Mouse (Mus musculus): ENCODE measurements around the gene Yy2. TPM values are rescaled to one million over a fixed set of nuclear protein-coding genes. Genes with fewer than 3 reads are reported as not detected.

Yy2 gene
- polyA plus RNA-seq (2012): 0.03 TPM in 1 of 2 replicates, not detected in the other

GRCm38 (mm10) chrX:157568840-157569239, at the start of gene Yy2:
Gene Yy2, minus strand, starts transcription at chrX:157568985.
- peaks cover 2% of the 10 kb centered on the region; the same call in 1 of the 2 replicates for H3K36me3 ChIP-seq (ENCODE audit: control insufficient read depth)
- no peak for TF ChIP-seq TAL1 (IDR thresholded peaks at IDR 0.05; ENCODE audit: low read length)
- TF ChIP-seq GATA1 (IDR thresholded peaks at IDR 0.05; ENCODE audit: low read length): no peak
- no peaks in the 10 kb centered on the region for H3K9me3 ChIP-seq (ENCODE audit: control insufficient read depth, low read length)
- H3K27me3 ChIP-seq (ENCODE audit: control insufficient read depth): no peaks in the 10 kb centered on the region
- no peaks in the 10 kb centered on the region for H3K4me1 ChIP-seq (ENCODE audit: control insufficient read depth)
- no peak within 1 kb of the TSS for H3K4me3 ChIP-seq (replicated peaks)

GRCm38 (mm10) chrX:157612894-157613293, 44.1 kb upstream of the Yy2 start:
- H3K9me3 ChIP-seq (ENCODE audit: control insufficient read depth, low read length): no peaks in the 10 kb centered on the region; the same call in 1 of the 2 replicates
- TF ChIP-seq TAL1 (IDR thresholded peaks at IDR 0.05; ENCODE audit: low read length) (no peak), GATA1 (IDR thresholded peaks at IDR 0.05; ENCODE audit: low read length) (no peak)
- H3K4me1 ChIP-seq (ENCODE audit: control insufficient read depth): no peaks in the 10 kb centered on the region
- H3K4me3 ChIP-seq (replicated peaks): no peak overlapping the region
- no peaks in the 10 kb centered on the region for H3K36me3 ChIP-seq (ENCODE audit: control insufficient read depth)
- peaks cover 10% of the 10 kb centered on the region for H3K27me3 ChIP-seq (ENCODE audit: control insufficient read depth)

GRCm38 (mm10) chrX:157601450-157601849, 32.7 kb upstream of the Yy2 start:
- Histone ChIP-seq H3K36me3 (ENCODE audit: control insufficient read depth) (no peaks in the 10 kb centered on the region), H3K27me3 (ENCODE audit: control insufficient read depth) (peaks cover 3% of the 10 kb centered on the region; the same call in 1 of the 2 replicates), H3K4me3 (replicated peaks) (no peak overlapping the region), H3K9me3 (ENCODE audit: control insufficient read depth, low read length) (no peaks in the 10 kb centered on the region), H3K4me1 (ENCODE audit: control insufficient read depth) (peaks cover 8% of the 10 kb centered on the region)
- TF ChIP-seq TAL1 (IDR thresholded peaks at IDR 0.05; ENCODE audit: low read length): no peak
- no peak for TF ChIP-seq GATA1 (IDR thresholded peaks at IDR 0.05; ENCODE audit: low read length)

- no peaks in the 10 kb centered on the region for H3K9me3 ChIP-seq (ENCODE audit: control insufficient read depth, low read length)
- H3K36me3 ChIP-seq (ENCODE audit: control insufficient read depth): no peaks in the 10 kb centered on the region
- peaks cover 3% of the 10 kb centered on the region; the same call in 1 of the 2 replicates for H3K27me3 ChIP-seq (ENCODE audit: control insufficient read depth)
- TF ChIP-seq GATA1 (IDR thresholded peaks at IDR 0.05; ENCODE audit: low read length) (no peak), TAL1 (IDR thresholded peaks at IDR 0.05; ENCODE audit: low read length) (no peak)
- peaks cover 8% of the 10 kb centered on the region for H3K4me1 ChIP-seq (ENCODE audit: control insufficient read depth)
- H3K4me3 ChIP-seq (replicated peaks): peak within 1 kb of the TSS; percentile 71
Observed at GRCm38 (mm10) chrX:157598186-157598996, 29.6 kb upstream of the Yy2 start, which contains the start of gene Mbtps2. Gene Mbtps2, minus strand, starts transcription at chrX:157598715.

GRCm38 (mm10) chrX:157597585-157598185, 28.9 kb upstream of the Yy2 start:
- Histone ChIP-seq H3K4me1 (ENCODE audit: control insufficient read depth) (peaks cover 8% of the 10 kb centered on the region), H3K9me3 (ENCODE audit: control insufficient read depth, low read length) (no peaks in the 10 kb centered on the region)

GRCm38 (mm10) chrX:157596802-157597201, 28.0 kb upstream of the Yy2 start:
- no peak for TF ChIP-seq GATA1 (IDR thresholded peaks at IDR 0.05; ENCODE audit: low read length)
- TF ChIP-seq TAL1 (IDR thresholded peaks at IDR 0.05; ENCODE audit: low read length): no peak
- no peaks in the 10 kb centered on the region for H3K9me3 ChIP-seq (ENCODE audit: control insufficient read depth, low read length)
- H3K27me3 ChIP-seq (ENCODE audit: control insufficient read depth): peaks cover 3% of the 10 kb centered on the region; the same call in 1 of the 2 replicates
- H3K4me3 ChIP-seq (replicated peaks): no peak overlapping the region
- peaks cover 8% of the 10 kb centered on the region for H3K4me1 ChIP-seq (ENCODE audit: control insufficient read depth)
- H3K36me3 ChIP-seq (ENCODE audit: control insufficient read depth): no peaks in the 10 kb centered on the region

More at GRCm38 (mm10) chrX:157597585-157598185, 28.9 kb upstream of the Yy2 start:
- TF ChIP-seq TAL1 (IDR thresholded peaks at IDR 0.05; ENCODE audit: low read length) (no peak), GATA1 (IDR thresholded peaks at IDR 0.05; ENCODE audit: low read length) (no peak)
- no peaks in the 10 kb centered on the region for H3K36me3 ChIP-seq (ENCODE audit: control insufficient read depth)
- H3K4me3 ChIP-seq (replicated peaks): peak overlapping the region; percentile 71
- peaks cover 3% of the 10 kb centered on the region; the same call in 1 of the 2 replicates for H3K27me3 ChIP-seq (ENCODE audit: control insufficient read depth)

GRCm38 (mm10) chrX:157595927-157596326, 27.1 kb upstream of the Yy2 start:
- Histone ChIP-seq H3K36me3 (ENCODE audit: control insufficient read depth) (no peaks in the 10 kb centered on the region), H3K27me3 (ENCODE audit: control insufficient read depth) (peaks cover 3% of the 10 kb centered on the region; the same call in 1 of the 2 replicates), H3K4me3 (replicated peaks) (no peak overlapping the region), H3K4me1 (ENCODE audit: control insufficient read depth) (peaks cover 8% of the 10 kb centered on the region), H3K9me3 (ENCODE audit: control insufficient read depth, low read length) (no peaks in the 10 kb centered on the region)
- TF ChIP-seq TAL1 (IDR thresholded peaks at IDR 0.05; ENCODE audit: low read length) (no peak), GATA1 (IDR thresholded peaks at IDR 0.05; ENCODE audit: low read length) (no peak)

- no peak for TF ChIP-seq GATA1 (IDR thresholded peaks at IDR 0.05; ENCODE audit: low read length)
- TF ChIP-seq TAL1 (IDR thresholded peaks at IDR 0.05; ENCODE audit: low read length): no peak
- H3K4me3 ChIP-seq (replicated peaks): no peak overlapping the region
- H3K27me3 ChIP-seq (ENCODE audit: control insufficient read depth): peaks cover 3% of the 10 kb centered on the region; the same call in 1 of the 2 replicates
- peaks cover 8% of the 10 kb centered on the region for H3K4me1 ChIP-seq (ENCODE audit: control insufficient read depth)
- H3K9me3 ChIP-seq (ENCODE audit: control insufficient read depth, low read length): no peaks in the 10 kb centered on the region
- H3K36me3 ChIP-seq (ENCODE audit: control insufficient read depth): no peaks in the 10 kb centered on the region
Observed at GRCm38 (mm10) chrX:157594606-157595005, 25.8 kb upstream of the Yy2 start.

GRCm38 (mm10) chrX:157587001-157587400, 18.2 kb upstream of the Yy2 start:
- Histone ChIP-seq H3K4me1 (ENCODE audit: control insufficient read depth) (no peaks in the 10 kb centered on the region), H3K27me3 (ENCODE audit: control insufficient read depth) (no peaks in the 10 kb centered on the region), H3K4me3 (replicated peaks) (no peak overlapping the region), H3K36me3 (ENCODE audit: control insufficient read depth) (no peaks in the 10 kb centered on the region; the same call in 1 of the 2 replicates), H3K9me3 (ENCODE audit: control insufficient read depth, low read length) (no peaks in the 10 kb centered on the region)
- TF ChIP-seq GATA1 (IDR thresholded peaks at IDR 0.05; ENCODE audit: low read length) (no peak), TAL1 (IDR thresholded peaks at IDR 0.05; ENCODE audit: low read length) (no peak)
